Mouse (Mus musculus) layer of hippocampus, postnatal 10 days (tissue): ENCODE data around the gene Sorbs1. TPM values are rescaled to one million over a fixed set of nuclear protein-coding genes. Genes with fewer than 3 reads are reported as not detected.
"Not testable (repeated sequence)": the region's sequence is repeated elsewhere in the genome, so short reads cannot be mapped to it uniquely, and the experiment has no call there.

Experiments used
- DNase-seq, 2 experiments: peaks; one replicate each; pipeline ENCODE4 v3.0.0; 2021; ENCODE audit warnings: low spot score in 2 of 2
- long read RNA-seq: library from polyadenylated mRNA; stranded (forward); transcript quantifications from one replicate; pipeline ENCODE4 v2.0.0, GENCODE M21; 2023
- total RNA-seq, 2 experiments: library from RNA; stranded (reverse); gene quantifications; 2 replicates each; pipeline ENCODE4 v1.2.3; 2021

Sorbs1 gene
- 100 to 1,000 TPM; 147 to 148 TPM for total RNA-seq
- long read RNA-seq, partial matches to known transcripts: 4 of 19 reads
- long read RNA-seq, other reads (novel, unspliced or antisense): 15 of 19 reads

DNA sequence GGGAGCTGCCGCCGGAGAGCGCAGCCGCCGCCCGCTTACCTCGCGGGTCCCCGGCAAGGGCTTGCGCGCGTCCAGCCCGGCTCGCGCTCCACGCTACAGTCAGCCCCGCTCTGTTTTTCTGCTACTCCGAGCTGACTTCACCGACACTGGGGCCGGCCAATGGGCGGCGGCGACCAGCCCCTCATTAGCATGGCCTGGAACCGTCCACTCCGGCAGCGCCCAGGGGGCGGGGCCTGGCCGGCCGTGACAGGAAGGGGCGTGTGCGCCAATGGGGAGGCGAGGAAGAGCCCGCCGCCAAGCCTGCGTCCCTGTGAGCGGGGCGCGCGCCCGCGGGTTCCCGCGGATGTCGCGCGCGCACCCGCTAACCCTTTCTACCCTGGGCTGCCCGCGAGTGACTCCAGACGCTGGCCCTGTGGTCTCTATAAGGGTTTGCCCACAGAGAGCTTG lies at the start of gene Sorbs1:
Sorbs1 (minus strand) TSS at position 148 of the 447 bp plus-strand sequence.
- peak; percentile 92 to 96 for DNase-seq

- not testable (repeated sequence) for DNase-seq
These were observed 47.9 kb upstream of the Sorbs1 start for GRCm38 (mm10) chr19:40561521-40561920.

DNA sequence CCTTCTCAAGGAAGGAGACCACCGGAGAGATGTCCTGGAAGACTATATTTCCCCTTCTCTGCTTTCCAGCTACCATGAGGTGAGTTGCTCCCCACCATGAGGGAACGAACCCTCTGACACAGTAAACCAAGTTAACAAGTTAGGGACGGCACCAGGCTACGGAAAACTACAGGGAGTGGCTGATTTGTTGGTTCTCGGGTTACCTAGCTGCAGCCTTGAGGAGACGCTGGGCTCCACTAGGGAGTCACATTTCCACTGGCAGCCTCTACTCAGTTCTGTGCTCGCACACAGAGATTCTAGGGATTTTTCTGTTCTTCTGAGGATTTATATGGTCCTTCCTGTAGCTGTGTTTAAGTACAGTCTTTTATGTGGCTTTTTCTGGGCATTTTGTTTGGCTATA lies 42.5 kb upstream of the Sorbs1 start:
- DNase-seq: no peak

DNA sequence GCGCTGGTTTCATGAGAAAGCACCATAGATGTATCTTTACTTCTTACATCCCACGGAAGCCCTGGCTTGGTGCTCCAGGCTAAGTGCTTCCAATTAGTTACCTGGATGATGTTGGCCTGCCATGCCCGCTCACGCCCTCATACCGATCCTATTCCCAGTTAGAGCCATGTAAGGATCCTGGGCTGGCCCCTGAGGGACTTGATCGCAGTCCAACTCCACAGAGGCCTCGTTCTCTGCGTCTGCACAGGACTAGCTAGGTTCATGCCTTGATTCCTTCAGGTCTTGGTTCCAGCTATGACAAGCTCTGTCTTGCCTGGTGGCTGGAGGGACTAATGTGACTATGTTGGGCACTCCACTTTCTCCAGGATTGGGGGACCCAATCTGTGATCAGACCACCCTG lies 41.6 kb upstream of the Sorbs1 start:
- no peak for DNase-seq

GRCm38 (mm10) chr19:40554343-40554742 lies 40.8 kb upstream of the Sorbs1 start:
- no peak for DNase-seq

DNA sequence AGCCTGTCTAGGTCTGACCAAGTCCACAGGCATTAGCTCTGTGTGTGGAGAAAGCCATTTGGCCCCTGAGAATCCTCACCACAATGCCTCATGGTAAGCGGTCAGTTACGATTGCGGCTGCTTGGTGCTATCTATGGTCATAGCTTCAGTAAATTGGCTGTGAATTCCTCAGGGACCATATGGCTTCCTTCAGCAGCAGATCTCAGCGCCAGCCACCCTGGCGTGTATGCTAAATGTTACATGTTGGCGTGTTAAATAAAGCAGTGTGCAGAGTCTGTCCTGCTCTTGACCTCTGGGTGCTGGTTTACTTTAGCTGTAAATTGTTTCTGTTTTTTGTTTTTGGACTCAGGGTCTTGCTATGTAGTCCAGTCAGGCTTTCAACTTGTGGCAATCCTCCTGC lies 40.3 kb upstream of the Sorbs1 start:
- DNase-seq: no peak

DNA sequence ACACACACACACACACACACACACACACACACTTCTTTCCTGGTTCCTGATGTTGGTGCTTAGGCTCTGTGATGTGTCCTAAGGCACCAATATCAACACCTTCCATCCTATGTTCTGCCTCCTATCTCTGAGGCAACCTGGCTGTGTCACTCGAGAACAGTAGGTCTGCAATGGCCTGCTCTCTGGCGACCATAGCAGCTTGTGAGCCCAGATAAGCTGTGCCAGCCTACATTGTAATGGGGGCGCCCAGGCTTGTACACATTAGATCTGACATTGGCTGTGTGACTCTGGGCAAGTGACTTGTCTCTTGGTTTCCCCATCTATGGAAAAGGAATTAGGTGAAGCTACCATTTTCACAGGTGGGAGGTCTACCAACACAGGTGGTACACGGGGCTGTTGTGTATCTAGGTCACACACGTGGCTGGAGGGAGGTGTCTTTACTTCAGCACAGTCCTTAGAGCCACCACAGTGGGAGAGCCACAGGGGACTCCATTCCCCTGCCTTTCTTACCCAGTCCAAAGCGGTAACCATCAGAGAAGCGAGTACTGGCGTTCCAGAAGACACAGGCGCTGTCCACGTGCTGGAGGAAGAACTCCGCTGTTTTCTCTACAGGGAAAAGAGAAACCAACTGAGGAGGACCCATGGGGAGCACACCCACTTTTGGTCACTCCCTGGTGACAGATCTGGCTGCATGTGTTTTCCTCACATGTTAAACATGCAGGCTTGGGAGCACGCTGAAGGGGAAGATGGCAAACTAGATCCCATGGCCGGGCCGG lies 39.6 kb upstream of the Sorbs1 start:
- DNase-seq: no peak

DNA sequence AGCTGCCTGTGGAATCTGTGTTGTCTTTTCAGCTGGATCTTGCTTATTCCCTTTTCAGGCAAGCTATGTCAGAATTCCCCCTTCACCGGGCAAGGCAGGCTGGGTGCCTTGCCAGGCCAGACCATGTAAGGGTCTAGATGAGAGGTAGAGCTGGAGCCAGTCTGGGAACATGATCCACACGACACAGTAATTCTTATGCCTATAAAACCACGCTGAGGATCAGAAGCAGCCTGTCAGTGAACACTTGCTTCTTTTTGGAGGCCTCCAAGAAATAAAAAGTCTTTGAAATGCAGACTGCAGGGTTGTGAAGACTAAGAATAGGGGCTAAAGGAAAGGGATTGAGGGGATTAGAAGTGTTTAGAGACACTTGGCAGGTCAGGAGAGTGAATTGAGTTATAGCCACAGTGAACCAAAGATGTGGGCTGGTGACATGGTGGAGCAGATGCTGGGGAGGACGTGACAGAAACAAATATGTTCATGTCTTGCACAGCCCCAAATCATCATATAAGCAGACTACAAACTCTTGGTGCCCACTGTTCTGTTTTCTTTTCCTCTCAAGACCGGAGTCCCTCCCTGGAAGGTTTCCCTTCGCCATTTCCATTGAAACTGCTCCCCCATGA lies 36.0 kb upstream of the Sorbs1 start:
- DNase-seq: no peak

- DNase-seq: no peak
These were observed 35.4 kb upstream of the Sorbs1 start for GRCm38 (mm10) chr19:40548796-40549515.

DNA sequence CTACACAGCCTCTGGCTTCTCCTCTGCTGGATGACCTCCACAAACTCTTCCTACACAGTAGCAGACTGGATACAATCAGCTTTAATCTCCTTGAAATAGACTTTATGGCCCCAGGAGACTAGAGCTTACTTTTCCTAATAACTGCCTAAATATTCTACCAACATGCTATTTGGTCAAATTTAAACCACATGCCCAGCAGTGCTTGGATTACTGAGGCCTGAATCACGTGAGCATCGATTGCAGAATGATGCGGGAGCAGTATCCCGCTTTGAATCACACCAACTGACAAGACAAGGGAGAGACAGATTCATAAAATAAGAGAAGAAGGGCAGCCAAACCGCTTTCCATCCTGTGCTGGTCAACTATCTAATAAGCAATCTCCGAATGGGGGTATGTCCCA lies 34.8 kb upstream of the Sorbs1 start:
- DNase-seq: no peak

GRCm38 (mm10) chr19:40544856-40545255 lies 31.3 kb upstream of the Sorbs1 start:
- DNase-seq: peak; percentile 73 to 76

DNA sequence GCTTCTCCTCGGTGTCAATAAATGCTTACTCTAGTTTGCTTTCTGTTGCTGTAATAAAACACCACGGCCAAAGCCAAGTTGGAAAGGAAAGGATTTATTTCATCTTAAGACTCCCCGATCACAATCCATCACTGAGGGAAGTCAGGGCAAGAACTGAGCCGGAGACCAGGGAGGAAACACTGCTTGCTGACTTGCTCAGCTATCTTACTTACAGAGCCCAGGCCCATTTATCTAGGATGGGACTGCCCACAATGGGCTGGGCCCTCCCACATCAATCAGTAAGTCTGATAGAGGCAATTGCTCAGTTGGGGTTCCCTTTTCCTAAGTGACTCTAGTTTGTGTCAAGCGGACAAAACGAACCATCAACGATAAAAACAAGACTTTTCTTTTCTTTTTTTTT lies 29.2 kb upstream of the Sorbs1 start:
- no peak for DNase-seq

DNA sequence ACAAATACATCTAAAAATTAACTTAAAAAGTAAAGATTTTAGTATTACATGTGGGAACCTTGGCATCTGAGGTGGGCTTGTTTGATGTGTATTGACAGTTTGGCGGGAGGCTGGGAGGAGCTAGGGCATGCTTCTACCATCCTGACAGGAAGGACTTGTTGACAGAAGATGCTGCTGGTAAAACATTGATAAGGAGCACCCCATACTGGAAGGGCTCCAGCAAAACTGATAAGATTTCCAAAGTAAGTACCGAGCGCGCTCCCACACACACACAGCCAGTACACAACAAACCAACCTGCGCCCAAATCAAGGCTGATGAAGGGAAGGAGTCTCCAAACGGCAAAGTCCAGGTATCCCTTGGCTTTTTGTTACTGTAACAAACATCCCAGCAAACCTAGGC lies 22.9 kb upstream of the Sorbs1 start:
- no peak for DNase-seq

GRCm38 (mm10) chr19:40532525-40532924 lies 18.9 kb upstream of the Sorbs1 start:
- no peak for DNase-seq

GRCm38 (mm10) chr19:40530323-40530722 lies 16.7 kb upstream of the Sorbs1 start:
- no peak for DNase-seq

- DNase-seq: no peak
These were observed 14.7 kb upstream of the Sorbs1 start for GRCm38 (mm10) chr19:40528254-40528653.

- DNase-seq: no peak
These were observed 12.9 kb upstream of the Sorbs1 start for GRCm38 (mm10) chr19:40526367-40527014.

DNA sequence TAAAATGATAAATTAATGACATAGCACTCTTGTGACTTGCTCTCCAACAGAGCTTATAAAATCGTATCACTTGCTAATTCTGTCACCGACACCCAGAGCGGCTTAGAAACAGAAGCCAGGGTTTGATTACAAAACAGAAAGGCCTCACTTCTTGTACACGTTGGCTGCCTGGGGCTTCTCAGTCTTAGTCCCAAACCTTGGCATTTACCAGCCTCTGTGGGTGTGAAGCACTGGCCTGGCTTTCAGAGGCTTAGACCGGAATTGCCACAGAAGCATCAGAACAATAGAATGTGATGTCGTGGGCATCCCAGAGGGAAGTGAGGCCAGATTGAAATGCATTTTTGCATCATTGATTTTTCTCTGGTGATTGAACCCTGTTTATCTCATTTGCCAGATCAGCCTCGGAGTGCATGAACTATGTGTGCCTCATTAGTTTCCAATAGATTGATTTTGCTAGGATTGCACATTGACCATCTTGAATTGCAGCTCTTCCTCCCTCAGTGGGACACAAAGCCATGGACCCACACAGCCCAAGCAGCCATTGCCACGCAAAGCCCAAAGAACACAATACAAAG lies 9.9 kb upstream of the Sorbs1 start:
- DNase-seq: no peak

DNA sequence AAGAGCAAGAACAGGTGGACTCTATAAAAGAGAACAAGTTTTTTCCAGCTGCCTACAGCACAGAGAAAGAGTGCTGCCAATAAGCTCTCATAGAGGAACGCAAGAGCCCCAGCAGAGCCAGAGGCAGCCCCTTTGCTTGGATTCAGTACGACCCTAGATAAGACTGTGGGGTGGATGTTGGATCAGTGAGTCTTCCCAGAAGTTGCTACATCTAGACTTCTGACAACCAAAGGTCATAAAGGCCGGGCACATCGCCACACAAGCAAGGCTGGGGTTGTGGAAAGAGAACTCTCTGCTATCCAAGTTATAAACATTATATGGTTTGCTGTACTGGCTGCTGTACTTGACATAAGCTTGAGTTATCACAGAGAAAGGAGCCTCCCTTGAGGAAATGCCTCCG lies 6.8 kb upstream of the Sorbs1 start:
- no peak for DNase-seq

DNA sequence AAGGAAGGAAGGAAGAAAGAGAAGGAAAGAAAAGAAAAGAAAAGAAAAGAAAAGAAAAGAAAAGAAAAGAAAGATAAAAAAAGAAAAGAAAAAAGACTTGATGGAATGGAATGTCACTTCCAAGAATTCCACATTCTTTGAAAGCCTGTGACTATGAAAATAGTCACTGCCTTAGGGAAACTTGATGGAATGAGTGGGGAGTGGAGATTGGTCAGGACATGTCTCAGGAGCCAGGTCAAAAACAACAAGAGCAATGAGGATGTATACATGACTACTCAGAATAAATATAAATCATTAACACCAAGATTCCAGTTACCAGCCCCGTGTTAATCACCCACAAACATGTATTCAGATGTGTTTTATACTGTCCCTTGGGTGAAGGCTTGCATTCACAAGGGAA lies 5.1 kb upstream of the Sorbs1 start:
- DNase-seq: no peak

- no peak for DNase-seq
These were observed 2.0 kb upstream of the Sorbs1 start for GRCm38 (mm10) chr19:40515596-40515995.
